Comparison of ENCODE assay signal across 8 mouse cellular contexts in genomic region chr17:62784274-62785171, GRCm38 (mm10).
DNase-seq lines count a peak whose midpoint lies in the region; ATAC-seq and TF ChIP-seq lines count a peak whose summit lies in the region.

No protein-coding gene starts in this region.

- H3K27ac ChIP-seq in left cerebral cortex, adult 2 months = 0 out of 2 replicates have a peak overlapping the region, but pooled peaks have one; percentile 32
- H3K27ac ChIP-seq in forebrain, embryonic 14.5 days (ENCODE audit: low read depth, low read length) = no peak overlapping the region
- H3K27ac ChIP-seq in kidney, embryonic 16.5 days (ENCODE audit: low read length) = peak overlapping the region; percentile 57
- no peak overlapping the region; the same call in 1 of the 2 replicates for H3K27ac ChIP-seq in midbrain, embryonic 13.5 days

- H3K4me2 ChIP-seq in forebrain, embryonic 14.5 days (ENCODE audit: low read length) = peak overlapping the region; percentile 48
- peak overlapping the region; percentile 51 for H3K4me2 ChIP-seq in kidney, embryonic 16.5 days (replicated peaks; ENCODE audit: low read depth, low read length)
- H3K4me2 ChIP-seq in midbrain, embryonic 13.5 days (replicated peaks) = peak overlapping the region; percentile 50

- H3K27me3 ChIP-seq in forebrain, embryonic 14.5 days (replicated peaks; ENCODE audit: control insufficient read depth, insufficient read depth, low read length) = 0 out of 2 replicates have a peak, but pooled peaks cover 4% of the 10 kb centered on the region
- no peaks in the 10 kb centered on the region for H3K27me3 ChIP-seq in kidney, embryonic 16.5 days (ENCODE audit: insufficient read depth, low read length)
- peaks cover 22% of the 10 kb centered on the region for H3K27me3 ChIP-seq in midbrain, embryonic 13.5 days

- intact Hi-C loops in left cerebral cortex, adult 2 months (cut with DNase I) = loop anchor here (10.0 kb wide), 1 partner anchor 130 kb away; no protein-coding TSS in a partner anchor
- intact Hi-C loops in left cerebral cortex, postnatal 10 days (cut with DNase I) = no loop called here

- H3K4me1 ChIP-seq in forebrain, embryonic 14.5 days (ENCODE audit: control insufficient read depth, insufficient read depth, low read length) = peaks cover 20% of the 10 kb centered on the region
- H3K4me1 ChIP-seq in kidney, embryonic 16.5 days (ENCODE audit: insufficient read depth, low read length) = peaks cover 33% of the 10 kb centered on the region
- H3K4me1 ChIP-seq in midbrain, embryonic 13.5 days (replicated peaks) = peaks cover 72% of the 10 kb centered on the region

- H3K9ac ChIP-seq in forebrain, embryonic 14.5 days (ENCODE audit: low read length) = peak overlapping the region; percentile 44; the same call in 1 of the 2 replicates
- H3K9ac ChIP-seq in kidney, embryonic 16.5 days (replicated peaks; ENCODE audit: low read length) = peak overlapping the region; percentile 1; the same call in 1 of the 2 replicates
- 0 out of 2 replicates have a peak overlapping the region, but pooled peaks have one; percentile 33 for H3K9ac ChIP-seq in midbrain, embryonic 13.5 days (replicated peaks)

- H3K36me3 ChIP-seq in forebrain, embryonic 14.5 days (ENCODE audit: control insufficient read depth, insufficient read depth, low read length) = no peaks in the 10 kb centered on the region
- H3K36me3 ChIP-seq in kidney, embryonic 16.5 days (ENCODE audit: insufficient read depth, low read length) = no peaks in the 10 kb centered on the region
- H3K36me3 ChIP-seq in midbrain, embryonic 13.5 days = no peaks in the 10 kb centered on the region

- H3K9me3 ChIP-seq in forebrain, embryonic 14.5 days (replicated peaks; ENCODE audit: control insufficient read depth, low read length) = no peaks in the 10 kb centered on the region
- no peaks in the 10 kb centered on the region for H3K9me3 ChIP-seq in kidney, embryonic 16.5 days (ENCODE audit: low read length)
- no peaks in the 10 kb centered on the region for H3K9me3 ChIP-seq in midbrain, embryonic 13.5 days

- peak overlapping the region; percentile 35 for H3K4me3 ChIP-seq in left cerebral cortex, adult 2 months
- peak overlapping the region; percentile 19 for H3K4me3 ChIP-seq in forebrain, embryonic 14.5 days (ENCODE audit: low read depth, low read length)
- H3K4me3 ChIP-seq in kidney, embryonic 16.5 days (ENCODE audit: low read length) = peak overlapping the region; percentile 42
- peak overlapping the region; percentile 27 for H3K4me3 ChIP-seq in midbrain, embryonic 13.5 days (replicated peaks)

- WGBS in forebrain, embryonic 14.5 days = 20% methylated on average over 27 of the region's 27 CpGs
- 23% methylated on average over 27 of the region's 27 CpGs for WGBS in kidney, embryonic 16.5 days
- 15% methylated on average over 27 of the region's 27 CpGs for WGBS in midbrain, embryonic 13.5 days

- TF ChIP-seq CTCF in left cerebral cortex, adult 2 months (IDR thresholded peaks at IDR 0.05) = no peak

- ATAC-seq in forebrain, embryonic 14.5 days = peak; percentile 35
- ATAC-seq in kidney, embryonic 16.5 days (ENCODE audit: low FRiP score, low TSS enrichment) = peak; percentile 25; the same call in 1 of the 2 replicates
- ATAC-seq in midbrain, embryonic 13.5 days = peak; percentile 16

- no peak for DNase-seq in left cerebral cortex, adult 2 months (ENCODE audit: extremely low spot score in 1 of 2, low spot score in 2 of 2)
- DNase-seq in left cerebral cortex, postnatal 10 days (ENCODE audit: extremely low spot score in 1 of 2, low spot score in 2 of 2) = no peak
- peak; percentile 46 for DNase-seq in forebrain, embryonic 14.5 days (ENCODE audit: low spot score)
- DNase-seq in left cerebral cortex, adult 11 months (ENCODE audit: low spot score) = no peak
- no peak for DNase-seq in gastrocnemius, postnatal 25 days
- no peak for DNase-seq in thymus, postnatal 0 days (ENCODE audit: low spot score)

Comparison
In these comparisons a context has a peak if more than half of its experiments do, and no peak if none do; other contexts are left out.
1. H3K27ac ChIP-seq: peak in left cerebral cortex, adult 2 months (single experiment) and kidney, embryonic 16.5 days (single experiment); none in forebrain, embryonic 14.5 days (single experiment) and midbrain, embryonic 13.5 days (single experiment).
2. Peak in every context shown above with its lines, with median percentiles within 50 percentile points of each other: H3K4me3 ChIP-seq, ATAC-seq, H3K4me2 ChIP-seq and H3K9ac ChIP-seq.